Mouse (Mus musculus) ES-Bruce4 (cell line): ENCODE results near the gene Zfp574. TPM values are rescaled to one million over a fixed set of nuclear protein-coding genes. Genes with fewer than 3 reads are reported as not detected.

Experiments
- H3K27ac ChIP-seq: 2 replicates; pipeline ENCODE4 v1.5.1; 2012; ENCODE audit warnings: low read length, inconsistent platforms; ENCODE audit not compliant: insufficient read depth
- H3K27me3 ChIP-seq: 2 replicates; pipeline ENCODE4 v1.6.1; 2012; ENCODE audit warnings: mild to moderate bottlenecking, low read length, inconsistent platforms; ENCODE audit not compliant: control insufficient read depth, poor library complexity, insufficient read depth, severe bottlenecking
- H3K36me3 ChIP-seq: 2 replicates; pipeline ENCODE4 v1.6.1; 2012; ENCODE audit warnings: inconsistent platforms, mild to moderate bottlenecking, low read length, moderate library complexity; ENCODE audit not compliant: control insufficient read depth, poor library complexity, insufficient read depth, severe bottlenecking
- H3K4me1 ChIP-seq: one replicate; pipeline ENCODE4 v1.8.1; 2011; ENCODE audit warnings: low read length; ENCODE audit not compliant: control insufficient read depth, insufficient read depth
- H3K4me3 ChIP-seq: 2 replicates; pipeline ENCODE4 v1.5.1; 2011; ENCODE audit warnings: low read depth, mild to moderate bottlenecking, low read length
- H3K9ac ChIP-seq: 2 replicates; pipeline ENCODE4 v1.6.1; 2012; ENCODE audit warnings: low read depth, mild to moderate bottlenecking, inconsistent platforms; ENCODE audit not compliant: poor library complexity, severe bottlenecking
- H3K9me3 ChIP-seq: replicated peaks from 2 replicates; pipeline ENCODE4 v1.6.1; 2012; ENCODE audit warnings: mild to moderate bottlenecking, low read length, inconsistent platforms; ENCODE audit not compliant: control insufficient read depth, poor library complexity, insufficient read depth, severe bottlenecking
- CTCF ChIP-seq: IDR thresholded peaks from one replicate; pipeline ENCODE4 v1.8.1; 2011; ENCODE audit warnings: low read depth, low read length
- EP300 ChIP-seq: IDR thresholded peaks from 2 replicates; pipeline ENCODE4 v1.6.1; 2011; ENCODE audit warnings: low read depth, low read length; ENCODE audit not compliant: insufficient read depth
- POLR2A ChIP-seq: IDR thresholded peaks from one replicate; pipeline ENCODE4 v1.8.1; 2011; ENCODE audit warnings: low read length; ENCODE audit not compliant: insufficient read depth
- polyA plus RNA-seq: library from polyadenylated mRNA; stranded (reverse); fragments of >200 nt; gene quantifications from 2 replicates; pipeline ENCODE4 v1.2.4, GENCODE M21; 2011; ENCODE audit warnings: low read depth; ENCODE audit not compliant: missing spikeins, insufficient read depth, insufficient read length

Gene Zfp574
- polyA plus RNA-seq, 1 experiment: 13.5 TPM

GRCm38 (mm10) chr7:25063900-25064299 lies 8.5 kb upstream of the Zfp574 start:
- Histone ChIP-seq H3K9me3 (no peaks in the 10 kb centered on the region), H3K4me3 (no peak overlapping the region), H3K4me1 (no peaks in the 10 kb centered on the region), H3K27me3 (no peaks in the 10 kb centered on the region), H3K36me3 (no peaks in the 10 kb centered on the region), H3K9ac (no peak overlapping the region), H3K27ac (no peak overlapping the region)
- TF ChIP-seq POLR2A (no peak), CTCF (no peak), EP300 (no peak)

GRCm38 (mm10) chr7:25067338-25067737 lies 5.0 kb upstream of the Zfp574 start:
- Histone ChIP-seq H3K4me1 (no peaks in the 10 kb centered on the region), H3K4me3 (no peak overlapping the region), H3K27me3 (no peaks in the 10 kb centered on the region), H3K36me3 (no peaks in the 10 kb centered on the region), H3K9me3 (no peaks in the 10 kb centered on the region), H3K27ac (no peak overlapping the region), H3K9ac (no peak overlapping the region)
- TF ChIP-seq POLR2A (no peak), CTCF (no peak), EP300 (no peak)

GRCm38 (mm10) chr7:25067909-25068656 lies 4.3 kb upstream of the Zfp574 start:
- Histone ChIP-seq H3K27ac (no peak overlapping the region), H3K9ac (no peak overlapping the region), H3K27me3 (no peaks in the 10 kb centered on the region), H3K4me3 (no peak overlapping the region), H3K9me3 (no peaks in the 10 kb centered on the region), H3K36me3 (no peaks in the 10 kb centered on the region), H3K4me1 (no peaks in the 10 kb centered on the region)
- TF ChIP-seq CTCF (no peak), POLR2A (no peak), EP300 (no peak)

- no peak overlapping the region for H3K27ac ChIP-seq
- TF ChIP-seq CTCF: no peak
- no peak for TF ChIP-seq POLR2A
- TF ChIP-seq EP300: no peak
- no peaks in the 10 kb centered on the region for H3K36me3 ChIP-seq
- no peaks in the 10 kb centered on the region for H3K27me3 ChIP-seq
- H3K4me1 ChIP-seq: no peaks in the 10 kb centered on the region
- no peak overlapping the region for H3K9ac ChIP-seq
- H3K9me3 ChIP-seq: no peaks in the 10 kb centered on the region
- H3K4me3 ChIP-seq: no peak overlapping the region
These were observed 3.6 kb upstream of the Zfp574 start for GRCm38 (mm10) chr7:25068724-25069123.

GRCm38 (mm10) chr7:25072716-25073390 lies 486 bp downstream of the Zfp574 start:
- H3K27ac ChIP-seq: no peak overlapping the region
- peak overlapping the region; percentile 87 for H3K4me3 ChIP-seq
- no peaks in the 10 kb centered on the region for H3K9me3 ChIP-seq
- no peaks in the 10 kb centered on the region for H3K36me3 ChIP-seq
- no peaks in the 10 kb centered on the region for H3K4me1 ChIP-seq
- peak overlapping the region; percentile 65 for H3K9ac ChIP-seq
- no peaks in the 10 kb centered on the region for H3K27me3 ChIP-seq
- TF ChIP-seq POLR2A (no peak), CTCF (no peak), EP300 (no peak)

- Histone ChIP-seq H3K27me3 (no peaks in the 10 kb centered on the region), H3K4me1 (peaks cover 1% of the 10 kb centered on the region), H3K36me3 (no peaks in the 10 kb centered on the region), H3K4me3 (no peak overlapping the region), H3K9me3 (no peaks in the 10 kb centered on the region), H3K27ac (no peak overlapping the region), H3K9ac (no peak overlapping the region)
- TF ChIP-seq POLR2A (no peak), CTCF (no peak), EP300 (no peak)
These were observed 1.6 kb downstream of the Zfp574 start for GRCm38 (mm10) chr7:25073924-25074323.
